Mouse (Mus musculus) embryonic facial prominence, embryonic 13.5 days (tissue): Measurements from ENCODE around the gene Zfp420. TPM values are rescaled to one million over a fixed set of nuclear protein-coding genes. Genes with fewer than 3 reads are reported as not detected.
"Not testable (repeated sequence)": the region's sequence is repeated elsewhere in the genome, so short reads cannot be mapped to it uniquely, and the experiment has no call there.

Experiments
- ATAC-seq: fragments of 200-750 bp; cut with Nextera tagmentation; 2 replicates; pipeline ENCODE4 v1.8.0; 2017; ENCODE audit warnings: low read depth; ENCODE audit not compliant: insufficient number of reproducible peaks, insufficient read depth, low FRiP score, low TSS enrichment
- H3K27ac ChIP-seq: fragments of 300-500 bp; sonication (generic); 2 replicates; pipeline ENCODE4 v1.5.1; 2015; ENCODE audit warnings: moderate library complexity, mild to moderate bottlenecking, inconsistent platforms
- H3K27me3 ChIP-seq: fragments of 300-500 bp; sonication (generic); 2 replicates; pipeline ENCODE4 v1.6.1; 2015; ENCODE audit warnings: mild to moderate bottlenecking, inconsistent platforms
- H3K36me3 ChIP-seq: fragments of 300-500 bp; sonication (generic); 2 replicates; pipeline ENCODE4 v1.6.1; 2015; ENCODE audit warnings: mild to moderate bottlenecking, inconsistent platforms
- H3K4me1 ChIP-seq: fragments of 300-500 bp; sonication (generic); 2 replicates; pipeline ENCODE4 v1.6.1; 2015; ENCODE audit warnings: inconsistent platforms
- H3K4me2 ChIP-seq: fragments of 300-500 bp; sonication (generic); 2 replicates; pipeline ENCODE4 v1.6.1; 2015; ENCODE audit warnings: moderate library complexity, mild to moderate bottlenecking, inconsistent platforms
- H3K4me3 ChIP-seq: fragments of 300-500 bp; sonication (generic); 2 replicates; pipeline ENCODE4 v1.5.1; 2015; ENCODE audit warnings: mild to moderate bottlenecking, inconsistent platforms
- H3K9ac ChIP-seq: fragments of 300-500 bp; sonication (generic); 2 replicates; pipeline ENCODE4 v1.6.1; 2015; ENCODE audit warnings: mild to moderate bottlenecking, inconsistent platforms
- H3K9me3 ChIP-seq: fragments of 300-500 bp; sonication (generic); 2 replicates; pipeline ENCODE4 v1.6.1; 2016; ENCODE audit warnings: inconsistent platforms
- WGBS: fragments of 180-500 bp; shearing (Covaris S2); methylation state at CpG from one replicate; pipeline ENCODE4 v1.1.7; 2015; ENCODE audit warnings: mixed read lengths; 5-methylcytosine and 5-hydroxymethylcytosine counted together
- polyA plus RNA-seq: library from polyadenylated mRNA; unstranded; fragments of >200 nt; fragmentation: Nextera tagmentation; extraction: Ambion mirVana; gene quantifications from 2 replicates; pipeline ENCODE4 v1.2.1, GENCODE M21; 2015

The Zfp420 gene
- polyA plus RNA-seq, 1 experiment from 2014 or later = 9.3 TPM

GRCm38 (mm10) chr7:29844616-29845015 lies 15.2 kb upstream of the Zfp420 start:
- Histone ChIP-seq H3K9ac (no peak overlapping the region), H3K27ac (no peak overlapping the region), H3K4me1 (no peaks in the 10 kb centered on the region), H3K27me3 (no peaks in the 10 kb centered on the region), H3K9me3 (no peaks in the 10 kb centered on the region), H3K4me2 (no peak overlapping the region), H3K36me3 (peaks cover 56% of the 10 kb centered on the region), H3K4me3 (no peak overlapping the region)
- WGBS = 63% methylated on average over 5 of the region's 5 CpGs
- no peak for ATAC-seq

DNA sequence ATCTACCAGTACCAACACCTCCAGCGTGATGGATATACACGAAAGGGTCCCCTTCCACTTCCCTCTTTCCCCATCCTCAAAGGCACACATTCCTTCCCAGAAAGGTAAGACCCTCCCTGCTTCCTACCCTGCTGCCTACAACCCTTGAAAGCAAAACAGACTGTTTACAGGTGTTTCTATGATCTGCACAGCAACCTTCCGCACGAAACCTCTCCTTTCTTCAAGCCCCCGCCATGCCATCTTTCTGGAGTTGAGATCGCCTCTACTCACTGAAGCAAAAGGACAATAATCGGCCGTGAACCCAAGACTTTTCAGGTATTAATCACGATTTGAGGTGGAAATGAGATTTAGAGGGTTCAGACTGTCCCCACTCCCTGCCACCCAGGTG lies 7.0 kb upstream of the Zfp420 start:
- WGBS = 55% methylated on average over 9 of the region's 9 CpGs
- Histone ChIP-seq H3K27me3 (no peaks in the 10 kb centered on the region), H3K4me3 (peak overlapping the region; percentile 65), H3K36me3 (peaks cover 28% of the 10 kb centered on the region), H3K9me3 (no peaks in the 10 kb centered on the region), H3K9ac (peak overlapping the region; percentile 76), H3K4me2 (peak overlapping the region; percentile 77), H3K27ac (no peak overlapping the region), H3K4me1 (peaks cover 7% of the 10 kb centered on the region)
- 0 out of 2 replicates have a peak, but pooled peaks have one; percentile 11 for ATAC-seq

DNA sequence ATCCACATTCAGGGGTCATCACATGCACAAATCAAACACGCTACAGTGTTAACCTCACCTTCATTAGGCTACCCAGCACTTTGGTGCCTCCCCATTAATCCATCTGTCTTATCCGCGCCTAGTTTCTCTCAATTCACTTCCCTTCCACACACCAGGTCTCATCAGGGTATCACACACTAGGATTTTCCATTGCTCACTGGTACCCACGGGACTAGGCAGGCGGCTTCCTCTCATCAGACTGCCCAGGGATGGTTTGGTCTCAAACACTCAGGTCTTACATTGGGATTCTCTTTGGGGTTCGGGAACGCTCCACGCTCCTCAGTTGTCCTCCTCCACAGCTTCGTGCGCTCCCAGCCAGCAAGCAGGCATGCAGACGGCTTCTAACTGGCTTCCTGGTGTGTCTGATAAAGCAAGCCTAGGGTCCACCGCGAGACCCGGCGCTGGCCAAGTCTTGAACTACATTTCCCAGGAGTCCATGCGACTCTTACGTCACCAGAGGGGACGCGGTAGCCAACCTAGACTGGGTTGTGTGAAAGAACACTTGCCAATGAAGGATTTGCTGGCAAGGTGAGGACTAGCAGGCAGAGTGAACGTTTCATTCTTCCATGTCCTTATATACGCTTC lies 6.4 kb upstream of the Zfp420 start, which contains the start of gene Zfp940:
Gene Zfp940, minus strand, starts transcription at position 451 of the 624 bp plus-strand sequence.
- H3K4me3 ChIP-seq = peak within 1 kb of the TSS; percentile 65
- H3K27me3 ChIP-seq = no peaks in the 10 kb centered on the region
- 0 out of 2 replicates have a peak within 1 kb of the TSS, but pooled peaks have one; percentile 51 for H3K27ac ChIP-seq
- peaks cover 26% of the 10 kb centered on the region for H3K36me3 ChIP-seq
- ATAC-seq = peak; percentile 95
- H3K9ac ChIP-seq = peak within 1 kb of the TSS; percentile 76
- no peaks in the 10 kb centered on the region for H3K9me3 ChIP-seq
- H3K4me1 ChIP-seq = peaks cover 7% of the 10 kb centered on the region
- peak within 1 kb of the TSS; percentile 77 for H3K4me2 ChIP-seq
- 1% methylated on average over 21 of the region's 21 CpGs for WGBS

DNA sequence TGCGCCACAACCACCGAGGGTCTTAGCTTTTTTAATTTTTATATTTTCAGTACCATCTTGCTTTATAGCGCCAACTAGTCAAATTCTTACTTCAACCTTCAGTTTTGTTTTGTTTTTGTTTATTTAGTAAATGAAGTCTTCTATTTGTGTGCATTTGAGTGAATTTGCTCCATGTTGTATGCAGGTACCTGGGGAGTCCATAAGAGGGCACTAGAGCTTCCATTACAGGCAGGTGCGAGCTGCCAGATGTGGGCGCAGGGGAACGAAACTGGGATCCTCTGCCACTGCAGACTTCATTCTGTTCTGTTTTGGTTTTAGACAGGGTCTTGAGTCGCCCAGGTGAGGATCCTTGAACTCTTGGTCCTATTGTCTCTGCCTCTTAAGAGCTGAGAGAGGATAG lies 1.9 kb downstream of the Zfp420 start:
- no peak overlapping the region for H3K4me2 ChIP-seq
- 86% methylated on average over 7 of the region's 7 CpGs for WGBS
- H3K27me3 ChIP-seq = no peaks in the 10 kb centered on the region

DNA sequence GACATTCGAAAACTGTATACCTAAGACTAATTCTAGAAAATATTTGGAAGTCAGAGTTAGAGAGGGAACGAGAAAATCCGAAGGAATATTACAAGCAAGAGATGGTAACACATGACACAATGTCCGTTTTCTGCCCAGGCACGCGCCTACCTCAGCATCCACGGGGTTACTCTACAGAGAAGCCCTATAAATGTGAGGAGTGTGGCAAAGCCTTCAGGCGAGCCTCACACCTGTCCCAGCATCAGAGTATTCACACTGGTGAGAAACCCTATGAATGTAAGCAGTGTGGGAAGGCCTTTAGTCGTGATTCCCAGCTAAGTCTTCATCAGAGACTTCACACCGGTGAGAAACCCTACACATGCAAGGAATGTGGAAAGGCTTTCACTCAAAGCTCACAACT lies 14.5 kb downstream of the Zfp420 start:
- H3K36me3 ChIP-seq = peaks cover 60% of the 10 kb centered on the region
- whole genome bisulfite sequencing = 96% methylated on average over 10 of the region's 10 CpGs
- no peak overlapping the region for H3K27ac ChIP-seq
- peaks cover 37% of the 10 kb centered on the region for H3K9me3 ChIP-seq
- no peak overlapping the region for H3K4me3 ChIP-seq
- H3K27me3 ChIP-seq = no peaks in the 10 kb centered on the region
- no peak overlapping the region for H3K9ac ChIP-seq
- ATAC-seq = no peak
- no peak overlapping the region for H3K4me2 ChIP-seq
- no peaks in the 10 kb centered on the region for H3K4me1 ChIP-seq

More for the DNA sequence above, 1.9 kb downstream of the Zfp420 start:
- Histone ChIP-seq H3K9me3 (no peaks in the 10 kb centered on the region), H3K4me1 (peaks cover 6% of the 10 kb centered on the region), H3K36me3 (peaks cover 6% of the 10 kb centered on the region), H3K27ac (no peak overlapping the region), H3K9ac (no peak overlapping the region), H3K4me3 (no peak overlapping the region)
- no peak for ATAC-seq

DNA sequence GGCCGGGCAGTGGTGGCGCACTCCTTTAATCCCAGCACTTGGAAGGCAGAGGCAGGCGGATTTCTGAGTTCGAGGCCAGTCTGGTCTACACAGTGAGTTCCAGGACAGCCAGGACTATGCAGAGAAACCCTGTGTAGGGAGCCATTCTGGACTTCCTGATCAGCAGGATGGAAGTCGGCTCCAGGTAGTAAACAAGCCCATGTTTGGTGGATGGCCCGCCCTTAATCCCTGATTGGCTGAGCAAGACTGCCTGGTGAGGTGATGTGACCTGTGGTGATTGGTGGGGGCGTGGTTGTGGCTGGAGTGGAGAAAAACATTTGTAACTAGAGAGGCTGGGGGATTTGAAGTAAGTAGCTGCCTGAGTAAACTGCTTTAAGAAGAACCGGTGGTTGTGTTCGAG lies 17.8 kb downstream of the Zfp420 start:
- H3K36me3 ChIP-seq = peaks cover 47% of the 10 kb centered on the region

DNA sequence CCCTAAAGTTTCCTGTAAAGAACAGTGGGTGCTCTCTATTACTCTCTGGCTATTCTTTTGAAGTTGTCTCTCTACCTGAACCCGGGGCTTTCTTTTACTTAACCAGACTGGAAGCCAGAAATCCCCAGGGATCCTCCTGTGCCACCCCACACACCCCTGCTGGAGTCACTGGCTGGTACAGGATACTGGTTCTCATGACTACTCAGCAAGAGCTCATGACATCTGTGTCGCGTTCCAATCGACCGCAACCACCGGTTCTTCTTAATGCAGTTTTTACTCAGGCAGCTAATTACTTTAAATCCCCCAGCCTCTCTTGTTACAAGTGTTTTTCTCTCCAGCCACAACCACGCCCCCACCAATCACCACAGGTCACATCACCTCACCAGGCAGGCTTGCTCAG lies 20.3 kb downstream of the Zfp420 start:
- no peak overlapping the region for H3K4me2 ChIP-seq
- H3K4me3 ChIP-seq = no peak overlapping the region
- peaks cover 29% of the 10 kb centered on the region for H3K36me3 ChIP-seq
- no peak overlapping the region for H3K9ac ChIP-seq
- H3K27me3 ChIP-seq = no peaks in the 10 kb centered on the region
- no peak overlapping the region for H3K27ac ChIP-seq
- no peak for ATAC-seq
- H3K9me3 ChIP-seq = peaks cover 24% of the 10 kb centered on the region
- WGBS = 31% methylated on average over 7 of the region's 7 CpGs
- H3K4me1 ChIP-seq = no peaks in the 10 kb centered on the region

More for the DNA sequence above, 17.8 kb downstream of the Zfp420 start:
- H3K4me1 ChIP-seq, H3K27ac ChIP-seq, H3K9ac ChIP-seq, ATAC-seq, H3K27me3 ChIP-seq, H3K4me2 ChIP-seq, H3K4me3 ChIP-seq: not testable (repeated sequence)
- H3K9me3 ChIP-seq = peaks cover 28% of the 10 kb centered on the region
- 91% methylated on average over 9 of the region's 9 CpGs for WGBS

DNA sequence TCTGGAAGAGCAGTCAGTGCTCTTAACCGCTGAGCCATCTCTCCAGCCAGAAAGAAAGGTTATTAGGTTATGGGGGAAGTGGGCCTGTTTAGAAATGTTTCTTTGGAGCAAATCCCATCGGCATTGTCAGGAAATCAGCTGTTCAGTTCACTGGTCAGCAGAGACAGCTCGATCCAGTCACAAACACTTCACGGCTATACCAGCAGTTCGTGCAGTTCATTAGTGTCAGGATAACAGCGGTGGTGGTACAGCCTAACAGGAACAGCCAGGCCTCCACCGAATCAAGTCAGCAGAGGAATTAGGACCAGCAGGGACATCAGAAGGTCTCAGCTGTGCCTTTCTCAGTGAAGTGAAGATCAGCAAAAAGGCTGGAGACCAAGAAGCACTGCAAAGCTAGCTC lies 21.1 kb downstream of the Zfp420 start:
- no peak overlapping the region for H3K27ac ChIP-seq
- H3K4me1 ChIP-seq = no peaks in the 10 kb centered on the region
- H3K36me3 ChIP-seq = peaks cover 20% of the 10 kb centered on the region
- WGBS = 88% methylated on average over 7 of the region's 7 CpGs
- H3K4me3 ChIP-seq = no peak overlapping the region
- H3K9me3 ChIP-seq = peaks cover 24% of the 10 kb centered on the region
- no peak overlapping the region for H3K4me2 ChIP-seq
- no peak overlapping the region for H3K9ac ChIP-seq
- no peak for ATAC-seq
- H3K27me3 ChIP-seq = no peaks in the 10 kb centered on the region

- WGBS = 96% methylated on average over 7 of the region's 7 CpGs
- Histone ChIP-seq H3K4me1 (no peaks in the 10 kb centered on the region), H3K4me2 (no peak overlapping the region), H3K9me3 (peaks cover 65% of the 10 kb centered on the region), H3K9ac (no peak overlapping the region), H3K27ac (no peak overlapping the region), H3K4me3 (no peak overlapping the region), H3K27me3 (no peaks in the 10 kb centered on the region), H3K36me3 (peaks cover 59% of the 10 kb centered on the region)
- no peak for ATAC-seq
Measured at GRCm38 (mm10) chr7:29890501-29890900, 30.7 kb downstream of the Zfp420 start.

DNA sequence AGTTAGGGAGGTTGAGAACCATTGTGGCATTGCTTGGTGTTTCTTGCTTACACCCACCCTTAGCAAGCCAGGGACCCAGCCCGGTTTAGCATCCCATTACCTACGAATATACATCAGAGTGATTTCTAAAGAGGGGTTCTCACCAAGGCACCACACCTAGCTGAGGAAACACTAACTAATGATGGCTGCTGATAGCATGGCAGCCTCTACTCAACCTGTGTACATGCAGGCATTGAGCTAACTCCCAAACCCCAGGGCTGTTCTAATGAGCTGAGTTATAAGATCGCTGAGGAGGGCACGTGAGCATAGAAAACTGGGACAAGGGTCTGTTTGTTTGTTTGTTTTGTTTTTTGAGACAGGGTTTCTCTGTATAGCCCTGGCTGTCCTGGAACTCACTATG lies 33.0 kb downstream of the Zfp420 start:
- 97% methylated on average over 4 of the region's 4 CpGs for whole genome bisulfite sequencing
- Histone ChIP-seq H3K9me3 (peaks cover 50% of the 10 kb centered on the region), H3K4me2 (no peak overlapping the region), H3K27ac (no peak overlapping the region), H3K9ac (no peak overlapping the region), H3K27me3 (no peaks in the 10 kb centered on the region), H3K36me3 (peaks cover 81% of the 10 kb centered on the region), H3K4me1 (no peaks in the 10 kb centered on the region), H3K4me3 (no peak overlapping the region)
- no peak for ATAC-seq

GRCm38 (mm10) chr7:29898351-29898750 lies 38.6 kb downstream of the Zfp420 start:
- WGBS = 94% methylated on average over 4 of the region's 4 CpGs

GRCm38 (mm10) chr7:29904101-29904500 lies 44.3 kb downstream of the Zfp420 start:
- H3K9me3 ChIP-seq = no peaks in the 10 kb centered on the region; the same call in 1 of the 2 replicates
- no peak for ATAC-seq
- H3K27ac ChIP-seq = no peak overlapping the region
- H3K9ac ChIP-seq = no peak overlapping the region
- H3K4me1 ChIP-seq = peaks cover 5% of the 10 kb centered on the region
- H3K36me3 ChIP-seq = peaks cover 43% of the 10 kb centered on the region
- no peaks in the 10 kb centered on the region for H3K27me3 ChIP-seq
- no peak overlapping the region for H3K4me3 ChIP-seq
- WGBS = 94% methylated on average over 4 of the region's 4 CpGs
- no peak overlapping the region for H3K4me2 ChIP-seq

More at GRCm38 (mm10) chr7:29898351-29898750, 38.6 kb downstream of the Zfp420 start:
- peaks cover 32% of the 10 kb centered on the region for H3K9me3 ChIP-seq
- no peaks in the 10 kb centered on the region for H3K4me1 ChIP-seq
- peaks cover 93% of the 10 kb centered on the region for H3K36me3 ChIP-seq
- no peaks in the 10 kb centered on the region for H3K27me3 ChIP-seq
- no peak overlapping the region for H3K4me3 ChIP-seq
- H3K27ac ChIP-seq = no peak overlapping the region
- no peak for ATAC-seq
- H3K9ac ChIP-seq = no peak overlapping the region
- no peak overlapping the region for H3K4me2 ChIP-seq
